In genomic region chr9:75092134-75092533, GRCm38 (mm10) we compare ENCODE assay signal across 29 mouse cellular contexts. TPM values are rescaled to one million over a fixed set of nuclear protein-coding genes. Genes with fewer than 3 reads are reported as not detected.
DNase-seq lines count a peak whose midpoint lies in the region; ATAC-seq and TF ChIP-seq lines count a peak whose summit lies in the region.
"Had no signal": no experiment of that assay in that cellular context is flagged by ENCODE, and none has a peak within 500 bp of the region (broad histone marks: within the 10 kb centered on the region; RNA-seq: fewer than 3 reads in every experiment).

No protein-coding gene starts in this region.

- ATAC-seq in megakaryocyte, adult 5-6 weeks (ENCODE audit: poor library complexity, severe bottlenecking), result peak; percentile 45; the same call in 1 of the 2 replicates
- no peak for ATAC-seq in forebrain, embryonic 11.5 days (replicated peaks; ENCODE audit: low FRiP score)
- ATAC-seq: forebrain, embryonic 14.5 days; forebrain, postnatal 0 days had no signal

- no peaks in the 10 kb centered on the region for H3K9me3 ChIP-seq in forebrain, embryonic 11.5 days (ENCODE audit: control insufficient read depth, low read length)
- H3K9me3 ChIP-seq: embryonic facial prominence, embryonic 10.5 days; embryonic facial prominence, embryonic 13.5 days; forebrain, embryonic 10.5 days; G1E; hindbrain, embryonic 12.5 days; hindbrain, embryonic 15.5 days had no signal

- 90% methylated on average over 1 of the region's 1 CpGs for WGBS in forebrain, embryonic 11.5 days

- no peaks in the 10 kb centered on the region for H3K27me3 ChIP-seq in forebrain, embryonic 11.5 days (ENCODE audit: control insufficient read depth, insufficient read depth, low read length)
- H3K27me3 ChIP-seq: CH12.LX; embryonic facial prominence, embryonic 13.5 days; hindbrain, embryonic 12.5 days; hindbrain, embryonic 15.5 days had no signal

- H3K9ac ChIP-seq in forebrain, embryonic 11.5 days (ENCODE audit: low read length), result no peak overlapping the region
- H3K9ac ChIP-seq: embryonic facial prominence, embryonic 13.5 days; forebrain, postnatal 0 days; hindbrain, embryonic 12.5 days; hindbrain, embryonic 15.5 days had no signal

- no peaks in the 10 kb centered on the region for H3K36me3 ChIP-seq in forebrain, embryonic 11.5 days (ENCODE audit: control insufficient read depth, insufficient read depth, low read length)
- H3K36me3 ChIP-seq: embryonic facial prominence, embryonic 10.5 days; embryonic facial prominence, embryonic 13.5 days; forebrain, embryonic 10.5 days; G1E; hindbrain, embryonic 12.5 days; hindbrain, embryonic 15.5 days had no signal

- no peak overlapping the region for H3K4me3 ChIP-seq in embryonic fibroblast, embryonic 13.5 days (ENCODE audit: insufficient read depth, low read length)
- H3K4me3 ChIP-seq in forebrain, embryonic 11.5 days (ENCODE audit: low read depth, low read length), result no peak overlapping the region
- H3K4me3 ChIP-seq: embryonic facial prominence, embryonic 10.5 days; embryonic facial prominence, embryonic 13.5 days; forebrain, embryonic 10.5 days; hindbrain, embryonic 12.5 days; hindbrain, embryonic 15.5 days had no signal

- intact Hi-C loops in left cerebral cortex, postnatal 14 days (cut with DNase I), result no loop called here

- peak overlapping the region; percentile 81 for H3K27ac ChIP-seq in embryonic fibroblast, embryonic 13.5 days (ENCODE audit: insufficient read depth, low read length)
- no peak overlapping the region for H3K27ac ChIP-seq in forebrain, embryonic 11.5 days (ENCODE audit: low read depth, low read length)
- H3K27ac ChIP-seq: embryonic facial prominence, embryonic 10.5 days; embryonic facial prominence, embryonic 13.5 days; forebrain, embryonic 10.5 days; hindbrain, embryonic 12.5 days; hindbrain, embryonic 15.5 days had no signal

- TF ChIP-seq CTCF in embryonic fibroblast, embryonic 13.5 days (IDR thresholded peaks at IDR 0.05; ENCODE audit: borderline replicate concordance, insufficient read depth, low read length), result no peak

- peaks cover 18% of the 10 kb centered on the region for H3K4me1 ChIP-seq in embryonic fibroblast, embryonic 13.5 days (ENCODE audit: control insufficient read depth, insufficient read depth, low read length)
- H3K4me1 ChIP-seq in forebrain, embryonic 11.5 days (replicated peaks; ENCODE audit: control insufficient read depth, insufficient read depth, low read length), result no peaks in the 10 kb centered on the region
- H3K4me1 ChIP-seq: embryonic facial prominence, embryonic 10.5 days; embryonic facial prominence, embryonic 13.5 days; forebrain, embryonic 10.5 days; hindbrain, embryonic 12.5 days had no signal

- TF ChIP-seq POLR2A in embryonic fibroblast, embryonic 13.5 days (IDR thresholded peaks at IDR 0.05; ENCODE audit: low read depth, low read length), result no peak

- peak; percentile 56 for DNase-seq in 3T3-L1 (ENCODE audit: low read depth, low spot score)
- DNase-seq in 416B (ENCODE audit: low read depth), result peak; percentile 56
- no peak for DNase-seq in urinary bladder, adult 18-20 months (ENCODE audit: low spot score in 2 of 2)
- DNase-seq in forebrain, embryonic 11.5 days (ENCODE audit: low spot score), result no peak
- no peak for DNase-seq in adrenal gland, adult 8-10 months
- no peak for DNase-seq in left cerebral cortex, postnatal 14 days (ENCODE audit: low spot score in 2 of 2)
- DNase-seq: adrenal gland, adult 2 months; adrenal gland, postnatal 36 days; B cell, adult 2 months; cerebellum, adult 11-12 months; cerebellum, adult 8-10 months; cerebellum, postnatal 10 days; cerebellum, postnatal 36 days; embryo, embryonic 11 days; forebrain, postnatal 0 days; gastrocnemius, postnatal 10 days; gastrocnemius, postnatal 36 days; heart, adult 11 months had no signal

- H3K4me2 ChIP-seq in forebrain, embryonic 11.5 days (ENCODE audit: low read depth, low read length, severe bottlenecking), result no peak overlapping the region
- H3K4me2 ChIP-seq: embryonic facial prominence, embryonic 13.5 days; heart, embryonic 11.5 days; hindbrain, embryonic 12.5 days; hindbrain, embryonic 15.5 days had no signal

RNA-seq across cellular contexts. Expression of gene Myo5a, which starts 21.3 kb away (rescaled TPM):
- polyA plus RNA-seq in embryonic fibroblast, embryonic 13.5 days (2011; ENCODE audit: insufficient read length, low read depth, missing spikeins), result 103 and 123 TPM in 2 replicates
- 119 and 122 TPM in 2 replicates for total RNA-seq in megakaryocyte, adult 5-6 weeks (2015)
- total RNA-seq in megakaryocyte, adult 5-6 weeks (2017), result 168 and 226 TPM in 2 replicates
- 38.0 and 41.5 TPM in 2 replicates for polyA plus RNA-seq in forebrain, embryonic 11.5 days (2014; fragmentation: Nextera tagmentation; extraction: Ambion mirVana)
- total RNA-seq in adrenal gland, adult 8-10 months (2022), result 10 to 100 TPM; 39.8 to 90.4 (median 58.0) TPM
- 100 to 1,000 TPM; 256 TPM for total RNA-seq in left cerebral cortex, postnatal 14 days (2021)

RNA-seq across cellular contexts. Expression of gene Arpp19, which starts 54.7 kb away (rescaled TPM):
- polyA plus RNA-seq in embryonic fibroblast, embryonic 13.5 days (2011; ENCODE audit: insufficient read length, low read depth, missing spikeins), result 220 and 227 TPM in 2 replicates
- 134 and 149 TPM in 2 replicates for total RNA-seq in megakaryocyte, adult 5-6 weeks (2015)
- 114 and 153 TPM in 2 replicates for total RNA-seq in megakaryocyte, adult 5-6 weeks (2017)
- polyA plus RNA-seq in forebrain, embryonic 11.5 days (2014; fragmentation: Nextera tagmentation; extraction: Ambion mirVana), result 328 and 333 TPM in 2 replicates
- total RNA-seq in adrenal gland, adult 8-10 months (2022), result 100 to 1,000 TPM; 195 to 332 (median 231) TPM
- total RNA-seq in left cerebral cortex, postnatal 14 days (2021), result 100 to 1,000 TPM; 280 to 339 TPM

Comparison
In these comparisons a context has a peak if more than half of its experiments do, and no peak if none do; other contexts are left out.
1. DNase-seq: peak in 3T3-L1 (single experiment) and 416B (single experiment); none in urinary bladder, adult 18-20 months (0 of 2), forebrain, embryonic 11.5 days (single experiment), adrenal gland, adult 8-10 months (single experiment) and left cerebral cortex, postnatal 14 days (0 of 2).